Mouse (Mus musculus): Measurements from ENCODE around the gene Ikzf2. TPM values are rescaled to one million over a fixed set of nuclear protein-coding genes. Genes with fewer than 3 reads are reported as not detected.

Ikzf2 gene
- polyA plus RNA-seq, 1 experiment from 2014 or later, result 4.3 TPM

GRCm38 (mm10) chr1:69685890-69686490 is 1.1 kb downstream of the Ikzf2 start:
- Histone ChIP-seq H3K9me3 (no peaks in the 10 kb centered on the region), H3K9ac (peak overlapping the region; percentile 48; the same call in 1 of the 2 replicates), H3K27ac (no peak overlapping the region), H3K4me2 (replicated peaks) (peak overlapping the region; percentile 76), H3K27me3 (peaks cover 16% of the 10 kb centered on the region), H3K4me3 (peak overlapping the region; percentile 74), H3K4me1 (0 out of 2 replicates have a peak, but pooled peaks cover 5% of the 10 kb centered on the region), H3K36me3 (no peaks in the 10 kb centered on the region)
- 3% methylated on average over 12 of the region's 15 CpGs for WGBS
- ATAC-seq (ENCODE audit: low FRiP score, low read depth), result no peak

GRCm38 (mm10) chr1:69685049-69685889 is 1.8 kb downstream of the Ikzf2 start:
- 2% methylated on average over 11 of the region's 11 CpGs for WGBS
- H3K27ac ChIP-seq, result no peak overlapping the region

GRCm38 (mm10) chr1:69684280-69685040 is 2.6 kb downstream of the Ikzf2 start:
- H3K9ac ChIP-seq, result no peak overlapping the region
- H3K4me1 ChIP-seq, result 0 out of 2 replicates have a peak, but pooled peaks cover 5% of the 10 kb centered on the region
- ATAC-seq (ENCODE audit: low FRiP score, low read depth), result no peak
- H3K27me3 ChIP-seq, result peaks cover 16% of the 10 kb centered on the region
- no peaks in the 10 kb centered on the region for H3K36me3 ChIP-seq
- H3K4me3 ChIP-seq, result peak overlapping the region; percentile 74
- no peak overlapping the region for H3K27ac ChIP-seq
- peak overlapping the region; percentile 76 for H3K4me2 ChIP-seq (replicated peaks)
- no peaks in the 10 kb centered on the region for H3K9me3 ChIP-seq
- WGBS, result 40% methylated on average over 13 of the region's 13 CpGs

More at GRCm38 (mm10) chr1:69685049-69685889, 1.8 kb downstream of the Ikzf2 start:
- peak overlapping the region; percentile 48 for H3K9ac ChIP-seq
- H3K36me3 ChIP-seq, result no peaks in the 10 kb centered on the region
- no peaks in the 10 kb centered on the region for H3K9me3 ChIP-seq
- H3K4me3 ChIP-seq, result peak overlapping the region; percentile 74
- H3K27me3 ChIP-seq, result peaks cover 16% of the 10 kb centered on the region
- H3K4me1 ChIP-seq, result 0 out of 2 replicates have a peak, but pooled peaks cover 5% of the 10 kb centered on the region
- no peak for ATAC-seq (ENCODE audit: low FRiP score, low read depth)
- H3K4me2 ChIP-seq (replicated peaks), result peak overlapping the region; percentile 76

- 0 out of 2 replicates have a peak, but pooled peaks cover 5% of the 10 kb centered on the region for H3K4me1 ChIP-seq
- no peak overlapping the region for H3K9ac ChIP-seq
- no peaks in the 10 kb centered on the region for H3K9me3 ChIP-seq
- peak overlapping the region; percentile 76 for H3K4me2 ChIP-seq (replicated peaks)
- no peaks in the 10 kb centered on the region for H3K36me3 ChIP-seq
- no peak for ATAC-seq (ENCODE audit: low FRiP score, low read depth)
- H3K27ac ChIP-seq, result no peak overlapping the region
- 0 out of 2 replicates have a peak overlapping the region, but pooled peaks have one; percentile 1 for H3K4me3 ChIP-seq
- peaks cover 15% of the 10 kb centered on the region for H3K27me3 ChIP-seq
- WGBS, result 68% methylated on average over 3 of the region's 3 CpGs
Observed at GRCm38 (mm10) chr1:69683851-69684250, 3.2 kb downstream of the Ikzf2 start.

GRCm38 (mm10) chr1:69683058-69683457 is 4.0 kb downstream of the Ikzf2 start:
- ATAC-seq (ENCODE audit: low FRiP score, low read depth), result no peak
- peaks cover 14% of the 10 kb centered on the region for H3K27me3 ChIP-seq
- H3K4me1 ChIP-seq, result 0 out of 2 replicates have a peak, but pooled peaks cover 5% of the 10 kb centered on the region
- no peaks in the 10 kb centered on the region for H3K36me3 ChIP-seq
- no peak overlapping the region for H3K9ac ChIP-seq
- no peak overlapping the region for H3K4me3 ChIP-seq
- 67% methylated on average over 8 of the region's 8 CpGs for WGBS
- H3K9me3 ChIP-seq, result no peaks in the 10 kb centered on the region
- H3K27ac ChIP-seq, result no peak overlapping the region
- H3K4me2 ChIP-seq (replicated peaks), result no peak overlapping the region

GRCm38 (mm10) chr1:69682261-69682660 is 4.8 kb downstream of the Ikzf2 start:
- Histone ChIP-seq H3K27ac (no peak overlapping the region), H3K4me3 (no peak overlapping the region), H3K9me3 (no peaks in the 10 kb centered on the region), H3K36me3 (no peaks in the 10 kb centered on the region), H3K9ac (no peak overlapping the region), H3K4me1 (0 out of 2 replicates have a peak, but pooled peaks cover 5% of the 10 kb centered on the region), H3K27me3 (peaks cover 14% of the 10 kb centered on the region), H3K4me2 (replicated peaks) (no peak overlapping the region)
- WGBS, result 62% methylated on average over 3 of the region's 3 CpGs
- ATAC-seq (ENCODE audit: low FRiP score, low read depth), result no peak

- WGBS, result 76% methylated on average over 5 of the region's 5 CpGs
- H3K4me1 ChIP-seq, result 0 out of 2 replicates have a peak, but pooled peaks cover 5% of the 10 kb centered on the region
- H3K27me3 ChIP-seq, result peaks cover 14% of the 10 kb centered on the region
- ATAC-seq (ENCODE audit: low FRiP score, low read depth), result no peak
- no peaks in the 10 kb centered on the region for H3K9me3 ChIP-seq
- H3K4me2 ChIP-seq (replicated peaks), result no peak overlapping the region
- no peak overlapping the region for H3K9ac ChIP-seq
- H3K36me3 ChIP-seq, result no peaks in the 10 kb centered on the region
- no peak overlapping the region for H3K4me3 ChIP-seq
- H3K27ac ChIP-seq, result no peak overlapping the region
Observed at GRCm38 (mm10) chr1:69681003-69681402, 6.0 kb downstream of the Ikzf2 start.

- no peaks in the 10 kb centered on the region for H3K9me3 ChIP-seq
- no peak overlapping the region for H3K9ac ChIP-seq
- H3K4me2 ChIP-seq (replicated peaks), result no peak overlapping the region
- WGBS, result 91% methylated on average over 4 of the region's 4 CpGs
- H3K27me3 ChIP-seq, result peaks cover 14% of the 10 kb centered on the region
- no peak for ATAC-seq (ENCODE audit: low FRiP score, low read depth)
- H3K4me3 ChIP-seq, result no peak overlapping the region
- H3K36me3 ChIP-seq, result no peaks in the 10 kb centered on the region
- H3K27ac ChIP-seq, result no peak overlapping the region
- 0 out of 2 replicates have a peak, but pooled peaks cover 5% of the 10 kb centered on the region for H3K4me1 ChIP-seq
Observed at GRCm38 (mm10) chr1:69680501-69680900, 6.5 kb downstream of the Ikzf2 start.

- Histone ChIP-seq H3K9me3 (no peaks in the 10 kb centered on the region), H3K36me3 (no peaks in the 10 kb centered on the region), H3K9ac (no peak overlapping the region), H3K4me3 (no peak overlapping the region), H3K27ac (no peak overlapping the region), H3K4me1 (no peaks in the 10 kb centered on the region), H3K4me2 (replicated peaks) (no peak overlapping the region), H3K27me3 (0 out of 2 replicates have a peak, but pooled peaks cover 4% of the 10 kb centered on the region)
- WGBS, result 90% methylated on average over 10 of the region's 10 CpGs
- no peak for ATAC-seq (ENCODE audit: low FRiP score, low read depth)
Observed at GRCm38 (mm10) chr1:69669897-69670404, 17.1 kb downstream of the Ikzf2 start.

- Histone ChIP-seq H3K27me3 (0 out of 2 replicates have a peak, but pooled peaks cover 4% of the 10 kb centered on the region), H3K4me1 (no peaks in the 10 kb centered on the region), H3K9ac (no peak overlapping the region), H3K36me3 (no peaks in the 10 kb centered on the region), H3K4me3 (no peak overlapping the region), H3K9me3 (no peaks in the 10 kb centered on the region), H3K27ac (no peak overlapping the region), H3K4me2 (replicated peaks) (no peak overlapping the region)
- WGBS, result 68% methylated on average over 5 of the region's 5 CpGs
- ATAC-seq (ENCODE audit: low FRiP score, low read depth), result no peak
Observed at GRCm38 (mm10) chr1:69667456-69667855, 19.6 kb downstream of the Ikzf2 start.

GRCm38 (mm10) chr1:69659779-69660178 is 27.3 kb downstream of the Ikzf2 start:
- no peak overlapping the region for H3K4me3 ChIP-seq
- no peak for ATAC-seq (ENCODE audit: low FRiP score, low read depth)
- no peaks in the 10 kb centered on the region for H3K36me3 ChIP-seq
- H3K27me3 ChIP-seq, result 0 out of 2 replicates have a peak, but pooled peaks cover 3% of the 10 kb centered on the region
- 69% methylated on average over 2 of the region's 2 CpGs for WGBS
- H3K27ac ChIP-seq, result no peak overlapping the region
- H3K4me1 ChIP-seq, result no peaks in the 10 kb centered on the region
- no peak overlapping the region for H3K9ac ChIP-seq
- no peaks in the 10 kb centered on the region for H3K9me3 ChIP-seq
- H3K4me2 ChIP-seq (replicated peaks), result no peak overlapping the region

Data from limb, embryonic 13.5 days (tissue).